Mouse (Mus musculus): ENCODE results near the gene Spata16.

The Spata16 gene

GRCm38 (mm10) chr3:26832954-26833353 lies 195.5 kb downstream of the Spata16 start:
- DNase-seq (ENCODE audit: low read depth, low spot score): no peak

GRCm38 (mm10) chr3:26834178-26835050 lies 197.0 kb downstream of the Spata16 start:
- no peak for DNase-seq (ENCODE audit: low read depth, low spot score)

- no peak for DNase-seq (ENCODE audit: low read depth, low spot score)
These were observed 197.8 kb downstream of the Spata16 start for GRCm38 (mm10) chr3:26835051-26835755.

- DNase-seq (ENCODE audit: low read depth, low spot score): no peak
These were observed 207.6 kb downstream of the Spata16 start for GRCm38 (mm10) chr3:26845041-26845440.

- DNase-seq (ENCODE audit: low read depth, low spot score): no peak
These were observed 210.5 kb downstream of the Spata16 start for GRCm38 (mm10) chr3:26847935-26848334.

GRCm38 (mm10) chr3:26850207-26850606 lies 212.8 kb downstream of the Spata16 start:
- no peak for DNase-seq (ENCODE audit: low read depth, low spot score)

GRCm38 (mm10) chr3:26850691-26851563 lies 213.5 kb downstream of the Spata16 start:
- no peak for DNase-seq (ENCODE audit: low read depth, low spot score)

- DNase-seq (ENCODE audit: low read depth, low spot score): no peak
These were observed 216.1 kb downstream of the Spata16 start for GRCm38 (mm10) chr3:26853557-26853956.

GRCm38 (mm10) chr3:26874706-26875105 lies 237.3 kb downstream of the Spata16 start:
- DNase-seq (ENCODE audit: low read depth, low spot score): no peak

GRCm38 (mm10) chr3:26877291-26877690 lies 239.9 kb downstream of the Spata16 start:
- no peak for DNase-seq (ENCODE audit: low read depth, low spot score)

GRCm38 (mm10) chr3:26916607-26917006 lies 279.2 kb downstream of the Spata16 start:
- no peak for DNase-seq (ENCODE audit: low read depth, low spot score)

- no peak for DNase-seq (ENCODE audit: low read depth, low spot score)
These were observed 283.6 kb downstream of the Spata16 start for GRCm38 (mm10) chr3:26920986-26921385.

GRCm38 (mm10) chr3:26921576-26921975 lies 284.2 kb downstream of the Spata16 start:
- DNase-seq (ENCODE audit: low read depth, low spot score): no peak

GRCm38 (mm10) chr3:26923391-26923790 lies 286.0 kb downstream of the Spata16 start:
- DNase-seq (ENCODE audit: low read depth, low spot score): no peak

- no peak for DNase-seq (ENCODE audit: low read depth, low spot score)
These were observed 286.8 kb downstream of the Spata16 start for GRCm38 (mm10) chr3:26924212-26924611.

- no peak for DNase-seq (ENCODE audit: low read depth, low spot score)
These were observed 295.7 kb downstream of the Spata16 start for GRCm38 (mm10) chr3:26933079-26933478.

GRCm38 (mm10) chr3:26936897-26937590 lies 299.6 kb downstream of the Spata16 start:
- no peak for DNase-seq (ENCODE audit: low read depth, low spot score)

GRCm38 (mm10) chr3:26966776-26967175 lies 329.4 kb downstream of the Spata16 start:
- no peak for DNase-seq (ENCODE audit: low read depth, low spot score)

- DNase-seq (ENCODE audit: low read depth, low spot score): no peak
These were observed 331.6 kb downstream of the Spata16 start for GRCm38 (mm10) chr3:26968852-26969513.

GRCm38 (mm10) chr3:26970529-26970928 lies 333.1 kb downstream of the Spata16 start:
- no peak for DNase-seq (ENCODE audit: low read depth, low spot score)

GRCm38 (mm10) chr3:26971276-26971675 lies 333.9 kb downstream of the Spata16 start:
- DNase-seq (ENCODE audit: low read depth, low spot score): no peak
